Mouse (Mus musculus): ENCODE results near the gene Copg2. TPM values are rescaled to one million over a fixed set of nuclear protein-coding genes. Genes with fewer than 3 reads are reported as not detected.

Copg2 gene
- total and polyA plus RNA-seq, 3 experiments, result 20.4 to 45.8 (median 32.8) TPM

DNA sequence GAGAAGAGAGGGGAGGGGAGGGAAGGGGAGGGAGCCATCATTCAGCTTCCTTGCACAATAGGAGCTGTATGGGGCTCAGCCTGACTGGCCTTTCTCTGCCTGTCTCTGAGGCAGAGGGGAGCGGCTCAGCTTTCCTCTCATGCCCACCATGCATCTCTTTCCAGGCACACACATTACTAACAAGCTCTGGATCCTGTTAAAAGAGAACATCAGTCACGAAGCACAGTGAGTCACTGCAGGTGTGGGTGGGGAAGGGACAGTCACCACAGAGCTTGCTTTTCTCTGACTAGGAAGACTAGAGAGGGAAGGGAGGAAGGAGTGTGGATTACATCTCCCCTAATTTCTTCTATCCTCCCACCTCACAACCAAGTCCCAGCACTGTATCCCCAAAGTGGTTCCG lies 11.4 kb upstream of the Copg2 start:
- Histone ChIP-seq H3K4me1 (ENCODE audit: insufficient read depth, low read depth, low read length) (no peaks in the 10 kb centered on the region), H3K4me3 (ENCODE audit: low read depth, low read length) (no peak overlapping the region), H3K27me3 (ENCODE audit: insufficient read depth, low read length) (peaks cover 29% of the 10 kb centered on the region), H3K36me3 (replicated peaks) (no peaks in the 10 kb centered on the region), H3K9me3 (replicated peaks) (no peaks in the 10 kb centered on the region)
- DNase-seq (ENCODE audit: low spot score), result no peak
- no peak for TF ChIP-seq CTCF (IDR thresholded peaks at IDR 0.05; ENCODE audit: low read depth, low read length)
- no peak for TF ChIP-seq GATA1 (IDR thresholded peaks at IDR 0.05; ENCODE audit: borderline replicate concordance, low read length)
- no peak for TF ChIP-seq POLR2AphosphoS5 (IDR thresholded peaks at IDR 0.05; ENCODE audit: insufficient replicate concordance, low read depth, low read length)
- no peak for TF ChIP-seq GATA2 (IDR thresholded peaks at IDR 0.05; ENCODE audit: borderline replicate concordance, low read depth, low read length)
- TF ChIP-seq TAL1 (conservative IDR thresholded peaks at IDR 0.05; ENCODE audit: low read depth, low read length), result no peak
- no peak for ATAC-seq (ENCODE audit: extremely low read depth, insufficient number of reproducible peaks, low FRiP score, poor library complexity, severe bottlenecking)

DNA sequence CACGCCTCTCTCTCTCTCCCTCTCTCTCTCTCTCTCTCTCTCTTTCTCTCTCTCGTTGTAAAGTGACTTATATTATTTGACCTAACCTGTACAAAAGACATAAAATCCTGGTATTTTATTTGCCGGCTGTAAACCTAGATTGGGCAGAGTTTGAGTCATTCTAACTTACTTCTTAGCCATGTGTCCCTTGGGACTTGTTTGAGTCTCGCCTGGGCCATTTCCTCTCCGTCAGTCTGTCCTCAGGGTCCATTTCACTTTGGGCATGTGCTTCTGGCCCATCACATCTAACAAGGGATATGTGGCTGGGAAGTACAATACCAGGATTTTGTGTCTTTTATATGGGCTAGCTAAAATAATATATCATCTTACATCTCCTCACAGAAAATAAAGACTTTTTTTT lies 8.3 kb upstream of the Copg2 start:
- no peaks in the 10 kb centered on the region for H3K9me3 ChIP-seq (replicated peaks)
- no peak for TF ChIP-seq GATA2 (IDR thresholded peaks at IDR 0.05; ENCODE audit: borderline replicate concordance, low read depth, low read length)
- TF ChIP-seq GATA1 (IDR thresholded peaks at IDR 0.05; ENCODE audit: borderline replicate concordance, low read length), result no peak
- TF ChIP-seq TAL1 (conservative IDR thresholded peaks at IDR 0.05; ENCODE audit: low read depth, low read length), result no peak
- TF ChIP-seq CTCF (IDR thresholded peaks at IDR 0.05; ENCODE audit: low read depth, low read length), result no peak
- TF ChIP-seq POLR2AphosphoS5 (IDR thresholded peaks at IDR 0.05; ENCODE audit: insufficient replicate concordance, low read depth, low read length), result no peak
- H3K4me1 ChIP-seq (ENCODE audit: insufficient read depth, low read depth, low read length), result no peaks in the 10 kb centered on the region
- H3K36me3 ChIP-seq (replicated peaks), result no peaks in the 10 kb centered on the region
- ATAC-seq (ENCODE audit: extremely low read depth, insufficient number of reproducible peaks, low FRiP score, poor library complexity, severe bottlenecking), result no peak
- no peak for DNase-seq (ENCODE audit: low spot score)
- H3K27me3 ChIP-seq (ENCODE audit: insufficient read depth, low read length), result peaks cover 33% of the 10 kb centered on the region
- H3K4me3 ChIP-seq (ENCODE audit: low read depth, low read length), result no peak overlapping the region

DNA sequence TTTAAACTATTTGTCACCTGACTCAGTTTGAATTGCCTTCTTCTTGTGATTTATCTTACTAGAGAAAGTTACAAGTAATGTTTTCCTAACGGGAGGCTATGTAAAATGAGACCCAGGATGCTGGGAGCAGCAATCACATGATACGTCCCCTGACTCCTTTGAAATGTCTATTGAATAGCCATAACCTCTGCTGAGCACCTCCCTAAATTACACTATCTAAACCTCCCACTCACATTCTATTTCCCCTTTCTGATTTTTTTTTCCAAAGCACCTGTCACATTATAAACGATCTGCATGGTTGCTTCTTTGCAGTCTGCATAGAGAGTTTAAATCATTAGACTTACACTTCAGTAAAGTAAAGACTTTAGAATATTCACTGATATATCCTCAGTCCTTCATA lies 7.4 kb upstream of the Copg2 start:
- no peak for TF ChIP-seq CTCF (IDR thresholded peaks at IDR 0.05; ENCODE audit: low read depth, low read length)
- TF ChIP-seq POLR2AphosphoS5 (IDR thresholded peaks at IDR 0.05; ENCODE audit: insufficient replicate concordance, low read depth, low read length), result no peak
- TF ChIP-seq TAL1 (conservative IDR thresholded peaks at IDR 0.05; ENCODE audit: low read depth, low read length), result no peak
- TF ChIP-seq GATA1 (IDR thresholded peaks at IDR 0.05; ENCODE audit: borderline replicate concordance, low read length), result no peak
- TF ChIP-seq GATA2 (IDR thresholded peaks at IDR 0.05; ENCODE audit: borderline replicate concordance, low read depth, low read length), result no peak
- DNase-seq (ENCODE audit: low spot score), result no peak
- no peak for ATAC-seq (ENCODE audit: extremely low read depth, insufficient number of reproducible peaks, low FRiP score, poor library complexity, severe bottlenecking)
- no peak overlapping the region for H3K4me3 ChIP-seq (ENCODE audit: low read depth, low read length)
- H3K4me1 ChIP-seq (ENCODE audit: insufficient read depth, low read depth, low read length), result no peaks in the 10 kb centered on the region
- H3K9me3 ChIP-seq (replicated peaks), result no peaks in the 10 kb centered on the region
- peaks cover 25% of the 10 kb centered on the region for H3K27me3 ChIP-seq (ENCODE audit: insufficient read depth, low read length)
- H3K36me3 ChIP-seq (replicated peaks), result no peaks in the 10 kb centered on the region

DNA sequence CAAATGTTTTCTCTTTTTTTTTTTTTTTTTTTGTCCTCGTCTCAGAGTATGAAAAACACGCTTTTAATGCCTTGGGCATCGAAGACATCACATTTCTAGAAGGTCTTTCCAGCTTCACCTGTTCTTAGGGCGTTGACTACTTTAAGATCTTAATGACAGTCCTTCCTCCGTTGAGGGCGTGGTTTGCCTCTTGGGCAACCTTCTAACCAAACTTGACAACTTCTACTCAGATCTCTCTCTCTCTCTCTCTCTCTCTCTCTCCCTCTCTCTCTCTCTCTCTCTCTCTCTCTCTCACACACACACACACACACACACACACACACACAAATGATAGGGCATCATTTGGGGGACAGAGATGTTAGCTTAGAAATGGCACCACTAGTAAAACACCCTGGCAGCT lies 926 bp upstream of the Copg2 start:
- no peak for ATAC-seq (ENCODE audit: extremely low read depth, insufficient number of reproducible peaks, low FRiP score, poor library complexity, severe bottlenecking)

DNA sequence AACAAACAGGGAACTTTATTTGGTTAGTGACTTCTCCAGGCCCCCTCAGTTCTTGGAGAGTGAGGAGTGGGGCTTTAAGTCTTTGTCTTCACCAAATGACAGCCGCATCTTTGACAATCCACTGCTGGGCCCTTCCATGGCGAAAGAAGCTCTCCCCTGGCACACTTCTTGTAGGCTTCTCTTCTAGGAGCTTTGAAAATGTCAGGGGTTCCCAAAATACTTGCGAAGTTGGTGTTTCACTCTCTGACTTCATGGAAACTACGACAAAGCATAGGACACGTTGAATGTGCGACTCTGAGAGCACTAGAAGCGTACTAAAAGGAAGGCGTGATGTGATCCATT lies 363 bp upstream of the Copg2 start:
- DNase-seq (ENCODE audit: low spot score), result no peak
- Histone ChIP-seq H3K36me3 (replicated peaks) (peaks cover 10% of the 10 kb centered on the region), H3K4me1 (ENCODE audit: insufficient read depth, low read depth, low read length) (peaks cover 20% of the 10 kb centered on the region), H3K4me3 (ENCODE audit: low read depth, low read length) (peak overlapping the region; percentile 82; the same call in 1 of the 2 replicates), H3K9me3 (replicated peaks) (no peaks in the 10 kb centered on the region), H3K27me3 (ENCODE audit: insufficient read depth, low read length) (peaks cover 3% of the 10 kb centered on the region; the same call in 1 of the 2 replicates)
- no peak for ATAC-seq (ENCODE audit: extremely low read depth, insufficient number of reproducible peaks, low FRiP score, poor library complexity, severe bottlenecking)
- TF ChIP-seq POLR2AphosphoS5 (IDR thresholded peaks at IDR 0.05; ENCODE audit: insufficient replicate concordance, low read depth, low read length) (no peak), GATA1 (IDR thresholded peaks at IDR 0.05; ENCODE audit: borderline replicate concordance, low read length) (no peak), CTCF (IDR thresholded peaks at IDR 0.05; ENCODE audit: low read depth, low read length) (no peak), GATA2 (IDR thresholded peaks at IDR 0.05; ENCODE audit: borderline replicate concordance, low read depth, low read length) (no peak), TAL1 (conservative IDR thresholded peaks at IDR 0.05; ENCODE audit: low read depth, low read length) (no peak)

More for the DNA sequence above, 926 bp upstream of the Copg2 start:
- Histone ChIP-seq H3K4me1 (ENCODE audit: insufficient read depth, low read depth, low read length) (peaks cover 20% of the 10 kb centered on the region), H3K4me3 (ENCODE audit: low read depth, low read length) (no peak overlapping the region), H3K9me3 (replicated peaks) (no peaks in the 10 kb centered on the region), H3K36me3 (replicated peaks) (peaks cover 6% of the 10 kb centered on the region), H3K27me3 (ENCODE audit: insufficient read depth, low read length) (peaks cover 8% of the 10 kb centered on the region; the same call in 1 of the 2 replicates)
- TF ChIP-seq GATA2 (IDR thresholded peaks at IDR 0.05; ENCODE audit: borderline replicate concordance, low read depth, low read length), result no peak
- no peak for TF ChIP-seq TAL1 (conservative IDR thresholded peaks at IDR 0.05; ENCODE audit: low read depth, low read length)
- no peak for TF ChIP-seq POLR2AphosphoS5 (IDR thresholded peaks at IDR 0.05; ENCODE audit: insufficient replicate concordance, low read depth, low read length)
- no peak for TF ChIP-seq CTCF (IDR thresholded peaks at IDR 0.05; ENCODE audit: low read depth, low read length)
- TF ChIP-seq GATA1 (IDR thresholded peaks at IDR 0.05; ENCODE audit: borderline replicate concordance, low read length), result no peak
- no peak for DNase-seq (ENCODE audit: low spot score)

DNA sequence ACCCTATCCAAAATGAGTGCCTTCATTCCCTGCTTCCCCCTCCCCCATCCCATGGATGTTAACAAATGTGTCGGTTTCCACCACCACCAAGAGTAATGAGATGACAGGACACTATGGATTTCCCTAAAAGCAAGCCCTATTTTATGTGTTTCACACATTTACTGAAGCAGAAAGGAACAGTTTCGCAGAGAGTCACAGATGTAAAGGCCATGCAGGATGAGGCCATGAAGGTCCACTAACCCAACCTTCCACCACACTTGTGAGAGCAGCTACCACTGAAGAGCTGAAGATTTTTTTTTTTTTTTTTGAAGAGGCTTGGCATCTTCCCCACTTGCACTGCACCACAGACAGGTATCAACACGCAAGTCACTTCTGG lies 787 bp downstream of the Copg2 start:
- ATAC-seq (ENCODE audit: extremely low read depth, insufficient number of reproducible peaks, low FRiP score, poor library complexity, severe bottlenecking) (no peak), DNase-seq (ENCODE audit: low spot score) (no peak)
- H3K36me3 ChIP-seq (replicated peaks), result peaks cover 17% of the 10 kb centered on the region
- H3K4me3 ChIP-seq (ENCODE audit: low read depth, low read length), result peak overlapping the region; percentile 82
- no peak for TF ChIP-seq CTCF (IDR thresholded peaks at IDR 0.05; ENCODE audit: low read depth, low read length)
- no peak for TF ChIP-seq GATA2 (IDR thresholded peaks at IDR 0.05; ENCODE audit: borderline replicate concordance, low read depth, low read length)
- no peak for TF ChIP-seq POLR2AphosphoS5 (IDR thresholded peaks at IDR 0.05; ENCODE audit: insufficient replicate concordance, low read depth, low read length)
- TF ChIP-seq GATA1 (IDR thresholded peaks at IDR 0.05; ENCODE audit: borderline replicate concordance, low read length), result no peak
- no peak for TF ChIP-seq TAL1 (conservative IDR thresholded peaks at IDR 0.05; ENCODE audit: low read depth, low read length)
- H3K4me1 ChIP-seq (ENCODE audit: insufficient read depth, low read depth, low read length), result peaks cover 20% of the 10 kb centered on the region
- no peaks in the 10 kb centered on the region for H3K27me3 ChIP-seq (ENCODE audit: insufficient read depth, low read length)
- H3K9me3 ChIP-seq (replicated peaks), result no peaks in the 10 kb centered on the region

All from G1E (cell line).